Mouse (Mus musculus) T-cell, adult 2 months (primary cell): ENCODE data around the gene Klrg2.

ENCODE experiments used
- DNase-seq: peaks from one replicate; pipeline ENCODE4 v3.0.0; 2022; ENCODE audit warnings: low spot score

The Klrg2 gene

GRCm38 (mm10) chr6:38629556-38629955 is 7.5 kb downstream of the Klrg2 start:
- DNase-seq = no peak

- no peak for DNase-seq
Observed at GRCm38 (mm10) chr6:38627486-38627885, 9.6 kb downstream of the Klrg2 start.

- DNase-seq = no peak
Observed at GRCm38 (mm10) chr6:38627081-38627480, 10.0 kb downstream of the Klrg2 start.

DNA sequence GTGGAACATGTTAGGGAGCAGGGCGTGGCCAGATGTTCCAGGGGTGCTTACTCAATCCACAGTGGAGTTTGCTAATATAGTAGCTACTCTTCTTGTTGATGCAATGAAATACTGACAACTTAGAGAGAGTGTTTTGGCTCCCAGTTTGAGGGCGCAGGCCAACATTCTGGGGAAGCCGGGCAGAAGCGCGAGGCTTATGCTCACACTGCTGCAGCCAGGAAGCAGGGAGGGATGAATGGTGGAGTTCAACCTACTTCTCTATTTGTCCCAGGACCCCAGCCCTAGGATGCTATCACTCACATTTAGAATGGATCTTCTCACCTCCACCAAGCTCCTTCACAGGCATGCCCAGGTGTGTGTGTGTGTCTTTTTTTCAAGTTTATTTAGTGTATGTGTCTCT is 11.0 kb downstream of the Klrg2 start:
- no peak for DNase-seq

- DNase-seq = no peak
Observed at GRCm38 (mm10) chr6:38624439-38624838, 12.6 kb downstream of the Klrg2 start.

DNA sequence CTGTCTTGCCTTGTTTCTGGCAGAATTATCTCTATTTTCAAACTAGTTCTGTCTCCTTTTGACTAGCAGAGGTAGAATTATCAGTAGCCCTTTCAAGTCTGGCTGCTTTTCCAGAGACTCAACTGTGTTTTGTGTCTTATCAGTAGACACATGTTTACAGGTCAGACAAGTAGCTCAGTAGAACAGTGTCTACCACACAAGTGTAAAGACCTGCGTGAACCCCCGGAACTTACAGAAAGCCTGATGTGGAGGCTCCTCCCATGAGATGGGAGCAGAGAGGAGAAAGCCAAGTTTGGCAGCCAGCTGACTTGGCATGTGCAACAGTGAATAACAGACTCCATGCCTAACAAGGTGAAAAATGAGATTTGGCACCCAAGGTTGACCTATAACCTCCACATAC is 13.6 kb downstream of the Klrg2 start:
- no peak for DNase-seq

GRCm38 (mm10) chr6:38622406-38622805 is 14.6 kb downstream of the Klrg2 start:
- DNase-seq = no peak

GRCm38 (mm10) chr6:38609892-38610291 is 27.1 kb downstream of the Klrg2 start:
- DNase-seq = no peak

DNA sequence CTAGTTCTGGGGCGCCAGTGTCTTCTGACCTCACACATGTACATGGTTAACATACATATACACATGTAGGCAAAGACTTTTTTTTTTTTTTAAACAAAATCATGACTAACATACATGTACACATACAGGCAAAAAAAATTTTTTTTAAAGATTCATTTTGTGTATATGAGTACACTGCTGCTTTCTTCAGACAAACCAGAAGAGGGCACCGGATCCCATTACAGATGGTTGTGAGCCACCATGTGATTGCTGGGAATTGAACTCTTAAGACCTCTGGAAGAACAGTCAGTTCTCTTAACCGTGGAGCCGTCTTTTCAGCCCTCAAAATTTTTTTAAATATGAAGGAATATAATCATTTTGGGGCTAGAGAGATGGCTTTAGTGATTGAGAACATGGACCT is 39.6 kb downstream of the Klrg2 start:
- no peak for DNase-seq

GRCm38 (mm10) chr6:38581711-38582110 is 55.3 kb downstream of the Klrg2 start:
- no peak for DNase-seq

DNA sequence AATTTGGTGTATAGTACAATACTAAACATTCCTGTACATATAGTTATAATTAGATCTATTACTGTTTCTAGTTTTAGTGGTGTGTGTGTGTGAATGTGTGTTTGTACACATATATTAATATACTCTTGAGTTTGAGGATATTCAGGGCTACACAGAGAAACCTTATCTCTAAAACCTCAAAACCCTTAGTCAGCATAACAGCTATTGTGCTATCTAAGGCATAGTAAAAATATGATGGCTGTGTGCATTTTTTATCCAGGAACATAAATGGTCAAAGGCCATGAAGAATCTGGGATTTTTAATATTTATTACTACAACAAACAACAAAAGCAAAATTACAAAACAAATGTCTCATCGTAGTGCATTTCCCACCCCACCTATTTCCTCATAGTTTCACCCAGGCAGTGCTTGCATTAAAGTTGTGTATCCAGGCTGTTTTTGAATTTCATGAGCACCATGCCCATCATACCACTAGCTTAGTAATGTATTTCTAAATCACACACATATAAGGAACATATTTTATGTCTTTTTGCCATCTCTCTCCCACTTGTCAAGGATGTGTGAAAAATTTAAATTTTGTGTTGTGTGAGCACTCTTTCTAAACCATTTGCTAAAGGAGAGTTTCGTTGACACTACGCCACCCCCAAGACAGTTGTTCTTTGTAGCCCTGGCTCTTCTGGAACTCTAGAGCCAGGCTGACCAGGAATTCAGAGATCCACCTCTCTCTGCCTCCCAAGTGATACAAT is 56.8 kb downstream of the Klrg2 start:
- DNase-seq = no peak

DNA sequence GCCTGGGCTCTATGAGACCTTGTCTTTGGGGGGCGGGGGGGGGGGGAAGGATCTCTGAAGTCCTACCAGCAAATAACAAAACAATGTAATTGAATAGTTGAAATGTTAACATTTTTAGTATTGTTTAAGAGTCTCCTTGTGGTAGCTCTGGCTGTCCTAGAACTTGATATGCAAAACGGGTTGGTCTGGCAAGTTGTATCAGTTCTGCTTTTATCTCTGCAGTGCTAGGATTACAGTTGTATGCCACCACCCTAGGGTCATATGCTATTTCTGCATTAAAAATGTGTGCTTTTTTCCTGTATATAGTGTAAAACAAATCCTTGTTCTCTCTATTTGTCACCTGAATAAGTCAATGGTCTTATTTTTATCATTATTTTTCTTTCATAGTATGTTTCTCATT is 60.9 kb downstream of the Klrg2 start:
- DNase-seq = no peak
